Mouse (Mus musculus) forebrain, embryonic 14.5 days (tissue): ENCODE data around the gene Scn4a. TPM values are rescaled to one million over a fixed set of nuclear protein-coding genes. Genes with fewer than 3 reads are reported as not detected.

Experiments
- ATAC-seq: fragments of 200-750 bp; cut with Nextera tagmentation; 2 replicates; pipeline ENCODE4 v1.8.0; 2017; ENCODE audit warnings: mild to moderate bottlenecking, moderate library complexity
- DNase-seq: peaks from one replicate; pipeline ENCODE4 v3.0.0-alpha.2; 2015; ENCODE audit warnings: low spot score
- H3K27ac ChIP-seq: fragments of 300-500 bp; sonication (generic); 2 replicates; pipeline ENCODE4 v1.5.1; 2014; ENCODE audit warnings: low read depth, mild to moderate bottlenecking, control low read depth, low read length, moderate library complexity
- H3K27me3 ChIP-seq: fragments of 300-500 bp; sonication (generic); replicated peaks from 2 replicates; pipeline ENCODE4 v1.6.1; 2014; ENCODE audit warnings: low read length, control low read depth, mixed read lengths; ENCODE audit not compliant: control insufficient read depth, insufficient read depth
- H3K36me3 ChIP-seq: fragments of 300-500 bp; sonication (generic); 2 replicates; pipeline ENCODE4 v1.6.1; 2014; ENCODE audit warnings: low read length, control low read depth; ENCODE audit not compliant: control insufficient read depth, insufficient read depth
- H3K4me1 ChIP-seq: fragments of 300-500 bp; sonication (generic); 2 replicates; pipeline ENCODE4 v1.6.1; 2014; ENCODE audit warnings: antibody characterized with exemption, low read length, control low read depth; ENCODE audit not compliant: control insufficient read depth, insufficient read depth
- H3K4me2 ChIP-seq: fragments of 300-500 bp; sonication (generic); 2 replicates; pipeline ENCODE4 v1.6.1; 2014; ENCODE audit warnings: mild to moderate bottlenecking, control low read depth, low read length
- H3K4me3 ChIP-seq: fragments of 300-500 bp; sonication (generic); 2 replicates; pipeline ENCODE4 v1.5.1; 2014; ENCODE audit warnings: low read depth, low read length, control low read depth
- H3K9ac ChIP-seq: fragments of 300-500 bp; sonication (generic); 2 replicates; pipeline ENCODE4 v1.6.1; 2014; ENCODE audit warnings: mild to moderate bottlenecking, low read length, control low read depth, moderate library complexity
- H3K9me3 ChIP-seq: fragments of 300-500 bp; sonication (generic); replicated peaks from 2 replicates; pipeline ENCODE4 v1.6.1; 2016; ENCODE audit warnings: low read length, control low read depth, mixed read lengths; ENCODE audit not compliant: control insufficient read depth
- WGBS: fragments of 180-500 bp; shearing (Covaris S2); extraction: QIAGEN DNeasy Blood & Tissue Kit; methylation state at CpG from one replicate; pipeline ENCODE4 v1.1.7; 2014; 5-methylcytosine and 5-hydroxymethylcytosine counted together
- polyA plus RNA-seq: library from polyadenylated mRNA; unstranded; fragments of >200 nt; fragmentation: Nextera tagmentation; extraction: Ambion mirVana; gene quantifications from 2 replicates; pipeline ENCODE4 v1.2.1, GENCODE M21; 2014

Scn4a gene
- polyA plus RNA-seq, 1 experiment from 2014 or later = not detected

DNA sequence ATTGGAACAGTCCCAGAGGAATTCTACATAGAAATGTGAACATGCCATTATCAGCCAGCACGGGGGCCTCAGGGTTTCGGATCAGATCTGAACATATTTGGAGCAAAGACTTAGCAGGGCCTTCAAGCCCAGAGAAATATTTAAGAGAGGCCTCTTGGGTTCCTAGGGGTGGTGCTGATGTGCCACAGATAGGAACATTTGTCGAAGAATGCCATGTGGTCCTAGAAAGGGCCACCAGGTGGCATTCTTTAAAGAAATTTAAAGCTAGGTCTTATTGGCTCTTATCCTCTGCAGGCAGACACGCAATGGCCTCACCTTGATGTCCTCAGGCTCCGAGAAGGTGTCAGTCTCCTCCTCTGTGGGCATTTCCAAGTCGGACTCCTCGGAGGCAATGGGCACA is 23.4 kb downstream of the Scn4a start:
- Histone ChIP-seq H3K27me3 (no peaks in the 10 kb centered on the region), H3K4me2 (no peak overlapping the region), H3K4me3 (no peak overlapping the region), H3K27ac (no peak overlapping the region), H3K4me1 (no peaks in the 10 kb centered on the region), H3K9ac (no peak overlapping the region), H3K9me3 (no peaks in the 10 kb centered on the region), H3K36me3 (no peaks in the 10 kb centered on the region)
- ATAC-seq (no peak), DNase-seq (peak; percentile 17)
- 76% methylated on average over 7 of the region's 7 CpGs for WGBS

DNA sequence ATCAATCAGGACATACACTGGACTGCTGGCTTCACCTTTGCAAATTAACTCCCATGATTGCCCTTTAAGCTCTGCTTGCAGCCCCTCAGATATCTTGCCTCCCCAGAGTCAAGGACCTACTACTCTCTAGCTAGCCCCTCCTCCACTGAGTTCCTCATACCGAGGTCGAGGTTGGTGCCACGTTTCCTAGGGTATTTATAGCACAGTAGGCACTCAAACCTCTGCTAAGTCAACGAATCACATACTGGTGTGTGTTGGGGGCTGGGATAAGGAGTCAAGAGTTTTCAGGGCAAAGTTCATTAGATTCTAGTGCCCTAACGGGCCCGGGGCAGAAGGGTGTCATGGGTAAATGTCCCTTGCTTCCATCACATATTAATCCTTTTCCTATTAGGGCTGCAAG is 24.0 kb downstream of the Scn4a start:
- Histone ChIP-seq H3K4me3 (no peak overlapping the region), H3K4me2 (no peak overlapping the region), H3K4me1 (no peaks in the 10 kb centered on the region), H3K36me3 (no peaks in the 10 kb centered on the region), H3K9me3 (no peaks in the 10 kb centered on the region), H3K9ac (no peak overlapping the region), H3K27ac (no peak overlapping the region), H3K27me3 (no peaks in the 10 kb centered on the region)
- DNase-seq = no peak
- 83% methylated on average over 6 of the region's 6 CpGs for WGBS
- no peak for ATAC-seq

DNA sequence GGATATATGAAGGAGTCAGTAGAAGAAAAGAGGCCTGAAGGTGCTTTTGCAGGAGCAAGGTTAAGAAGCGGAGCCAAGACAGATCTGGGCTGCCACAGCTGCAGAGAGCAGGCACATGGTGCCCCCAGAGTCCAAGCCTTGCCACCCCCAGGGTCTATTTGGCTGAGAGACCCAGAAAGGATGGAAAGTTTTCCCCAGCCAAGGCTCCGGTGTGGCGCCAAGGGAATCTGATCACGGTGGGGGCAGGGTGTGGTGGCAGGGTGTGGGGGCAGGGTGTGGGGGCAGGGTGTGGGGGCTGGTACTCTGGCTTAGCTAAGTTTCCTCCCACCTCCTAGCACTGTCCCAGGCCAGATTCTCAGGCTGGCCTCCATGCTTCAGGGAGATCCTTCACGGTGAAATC is 24.6 kb downstream of the Scn4a start:
- no peak overlapping the region for H3K4me3 ChIP-seq
- no peaks in the 10 kb centered on the region for H3K4me1 ChIP-seq
- no peak for ATAC-seq
- H3K9ac ChIP-seq = no peak overlapping the region
- no peaks in the 10 kb centered on the region for H3K36me3 ChIP-seq
- no peaks in the 10 kb centered on the region for H3K27me3 ChIP-seq
- WGBS = 74% methylated on average over 5 of the region's 5 CpGs
- H3K4me2 ChIP-seq = no peak overlapping the region
- no peaks in the 10 kb centered on the region for H3K9me3 ChIP-seq
- DNase-seq = no peak
- H3K27ac ChIP-seq = no peak overlapping the region

DNA sequence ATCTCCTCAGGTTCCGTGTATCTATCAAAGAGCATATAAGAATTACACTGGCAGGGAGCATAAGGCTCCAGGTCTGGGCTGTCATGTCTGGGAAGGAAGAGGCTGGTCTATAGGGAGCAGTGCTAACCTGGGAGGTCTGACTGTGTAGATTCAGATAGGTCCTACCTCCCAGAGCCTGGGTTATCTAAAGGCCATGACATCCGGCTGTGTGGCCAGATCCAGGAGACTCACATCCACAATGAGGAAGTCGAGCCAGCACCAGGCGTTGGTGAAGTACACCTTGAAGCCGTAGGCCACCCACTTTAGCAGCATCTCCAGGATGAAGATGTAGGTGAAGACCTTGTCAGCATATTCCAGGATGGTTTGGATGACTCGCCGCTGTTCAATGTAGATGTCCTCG is 26.6 kb downstream of the Scn4a start:
- DNase-seq (no peak), ATAC-seq (no peak)
- no peaks in the 10 kb centered on the region for H3K36me3 ChIP-seq
- H3K9ac ChIP-seq = no peak overlapping the region
- no peaks in the 10 kb centered on the region for H3K27me3 ChIP-seq
- H3K4me1 ChIP-seq = no peaks in the 10 kb centered on the region
- no peak overlapping the region for H3K4me3 ChIP-seq
- H3K9me3 ChIP-seq = no peaks in the 10 kb centered on the region
- no peak overlapping the region for H3K27ac ChIP-seq
- WGBS = 88% methylated on average over 8 of the region's 8 CpGs
- H3K4me2 ChIP-seq = no peak overlapping the region

DNA sequence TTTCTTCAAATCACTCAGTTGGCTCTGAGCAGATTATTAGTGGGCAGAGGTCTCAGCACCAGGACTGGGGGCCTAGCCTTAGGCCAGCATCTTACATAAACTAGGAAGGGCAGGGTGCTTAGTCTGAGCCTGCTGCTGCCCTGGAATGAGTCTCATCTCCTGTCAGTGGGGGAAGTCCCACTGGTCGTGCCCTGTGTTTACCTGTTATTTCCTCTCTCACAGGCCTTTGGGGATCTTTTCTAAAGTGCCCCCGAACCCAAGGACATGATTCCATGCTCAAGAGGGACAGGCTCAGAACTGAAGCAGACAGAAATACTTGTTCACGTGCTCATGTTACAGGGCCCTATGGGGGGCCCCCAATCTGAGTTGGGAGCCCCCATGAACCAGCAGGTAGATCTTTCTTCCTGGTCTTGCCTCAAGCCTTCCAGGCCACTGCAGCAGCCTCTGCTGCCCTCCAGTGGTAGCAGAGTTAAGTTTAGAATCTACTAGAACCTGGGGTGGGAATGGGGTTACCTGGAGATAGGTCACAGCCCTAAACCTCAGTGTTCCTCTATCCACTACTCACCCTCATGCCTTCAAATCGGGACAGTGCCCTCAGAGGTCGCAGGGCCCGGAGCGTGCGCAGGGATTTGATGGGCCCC is 27.4 kb downstream of the Scn4a start:
- no peak overlapping the region for H3K4me3 ChIP-seq
- no peak overlapping the region for H3K27ac ChIP-seq
- WGBS = 76% methylated on average over 8 of the region's 8 CpGs
- H3K27me3 ChIP-seq = no peaks in the 10 kb centered on the region
- H3K4me1 ChIP-seq = no peaks in the 10 kb centered on the region
- ATAC-seq (no peak), DNase-seq (peak; percentile 53)
- no peak overlapping the region for H3K4me2 ChIP-seq
- no peaks in the 10 kb centered on the region for H3K36me3 ChIP-seq
- no peaks in the 10 kb centered on the region for H3K9me3 ChIP-seq
- H3K9ac ChIP-seq = no peak overlapping the region

DNA sequence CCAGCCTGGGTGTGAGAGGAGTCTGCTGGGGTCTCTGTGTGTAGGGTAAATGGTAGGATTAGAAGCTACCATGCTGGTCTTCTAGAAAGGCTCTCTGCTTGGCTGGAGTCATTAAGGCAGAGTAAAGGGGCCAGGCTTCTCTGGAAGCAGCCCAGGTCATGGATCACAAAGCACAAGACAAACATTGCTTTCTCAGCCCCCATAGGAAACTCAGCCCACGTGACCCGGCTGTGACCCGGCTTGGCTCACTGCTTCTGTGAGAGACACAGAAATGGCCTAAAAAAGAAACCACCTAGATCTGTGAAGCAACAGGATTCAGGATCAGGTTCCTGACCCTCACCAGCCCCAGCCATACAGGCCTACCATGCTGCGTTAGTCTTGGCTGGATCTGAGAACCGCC is 28.2 kb downstream of the Scn4a start:
- WGBS = 75% methylated on average over 5 of the region's 5 CpGs

DNA sequence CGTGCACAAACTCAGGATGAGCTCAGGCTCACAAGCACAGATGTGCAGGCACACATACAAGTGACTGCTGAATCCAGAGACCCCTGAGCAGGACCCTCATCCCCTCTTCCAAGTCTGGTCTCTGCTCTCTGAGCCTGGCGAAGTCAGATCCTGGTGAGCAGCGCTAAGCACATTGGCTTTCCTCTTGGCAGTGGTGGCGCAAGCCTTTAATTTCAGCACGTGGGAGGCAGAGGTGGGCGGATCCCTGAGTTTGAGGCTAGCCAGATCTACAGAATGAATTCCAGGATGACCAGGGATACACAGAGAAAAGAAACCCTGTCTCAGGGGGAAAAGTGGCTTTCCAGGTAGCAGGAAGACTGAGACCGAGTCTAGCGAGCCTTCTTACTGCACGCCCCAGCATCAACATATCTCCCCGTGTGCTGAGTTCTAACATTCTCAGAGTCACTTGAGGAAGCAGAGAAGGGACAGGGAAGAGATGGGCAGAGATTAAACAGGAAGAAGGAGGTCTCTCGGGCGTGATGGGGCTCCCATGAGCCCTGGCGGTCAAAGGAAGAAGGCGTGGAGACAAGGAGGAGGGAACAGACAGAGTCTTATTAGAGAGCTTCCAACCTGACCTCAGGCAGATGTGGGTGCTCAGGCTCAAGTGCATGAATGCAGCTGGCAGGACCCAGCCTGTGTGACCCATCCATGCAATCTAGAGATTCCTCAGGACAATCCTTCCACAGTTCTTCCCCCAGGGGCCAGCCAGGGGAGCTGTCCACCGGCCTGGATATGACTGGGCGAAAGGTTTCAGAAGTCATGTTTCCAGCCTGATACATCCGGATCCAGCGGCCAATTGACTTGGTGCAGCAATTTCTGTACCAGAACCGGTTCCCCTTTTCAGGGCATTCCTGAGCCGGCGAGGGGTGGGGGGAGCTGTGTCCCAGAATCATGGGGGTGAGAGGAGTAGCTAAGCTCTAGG is 34.4 kb downstream of the Scn4a start:
- H3K9ac ChIP-seq = no peak overlapping the region
- H3K4me3 ChIP-seq = no peak overlapping the region
- no peaks in the 10 kb centered on the region for H3K36me3 ChIP-seq
- no peak overlapping the region for H3K4me2 ChIP-seq
- no peaks in the 10 kb centered on the region for H3K4me1 ChIP-seq
- ATAC-seq = no peak
- no peaks in the 10 kb centered on the region for H3K9me3 ChIP-seq
- DNase-seq = no peak
- WGBS = 76% methylated on average over 21 of the region's 21 CpGs
- H3K27ac ChIP-seq = no peak overlapping the region
- no peaks in the 10 kb centered on the region for H3K27me3 ChIP-seq

More for the DNA sequence above, 28.2 kb downstream of the Scn4a start:
- DNase-seq = no peak
- no peak for ATAC-seq
- no peaks in the 10 kb centered on the region for H3K36me3 ChIP-seq
- H3K4me1 ChIP-seq = no peaks in the 10 kb centered on the region
- no peak overlapping the region for H3K9ac ChIP-seq
- H3K4me3 ChIP-seq = no peak overlapping the region
- no peak overlapping the region for H3K4me2 ChIP-seq
- H3K27me3 ChIP-seq = no peaks in the 10 kb centered on the region
- no peaks in the 10 kb centered on the region for H3K9me3 ChIP-seq
- no peak overlapping the region for H3K27ac ChIP-seq

DNA sequence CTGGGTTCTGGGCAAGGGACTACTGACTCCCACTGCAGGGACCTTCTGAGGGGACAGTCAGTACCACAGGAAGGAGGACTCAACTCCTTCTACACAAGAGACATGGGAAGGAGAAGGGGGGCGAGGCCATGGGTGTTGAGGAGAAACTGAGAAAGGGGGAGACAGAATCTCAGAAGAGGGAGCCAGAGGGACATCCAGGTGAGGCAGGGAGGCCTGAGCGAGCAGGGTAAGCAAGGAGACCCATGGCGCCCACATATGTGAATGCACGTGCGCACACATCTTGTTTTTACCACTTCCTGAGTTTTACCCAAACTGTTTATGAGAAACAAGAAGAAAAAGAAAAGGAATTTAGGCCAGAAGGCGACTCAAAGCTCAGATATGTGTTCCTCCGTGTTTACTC is 35.3 kb downstream of the Scn4a start:
- ATAC-seq (no peak), DNase-seq (no peak)
- Histone ChIP-seq H3K9me3 (no peaks in the 10 kb centered on the region), H3K9ac (no peak overlapping the region), H3K4me1 (no peaks in the 10 kb centered on the region), H3K27me3 (no peaks in the 10 kb centered on the region), H3K27ac (no peak overlapping the region), H3K4me2 (no peak overlapping the region), H3K36me3 (no peaks in the 10 kb centered on the region), H3K4me3 (no peak overlapping the region)
- 81% methylated on average over 7 of the region's 7 CpGs for WGBS

DNA sequence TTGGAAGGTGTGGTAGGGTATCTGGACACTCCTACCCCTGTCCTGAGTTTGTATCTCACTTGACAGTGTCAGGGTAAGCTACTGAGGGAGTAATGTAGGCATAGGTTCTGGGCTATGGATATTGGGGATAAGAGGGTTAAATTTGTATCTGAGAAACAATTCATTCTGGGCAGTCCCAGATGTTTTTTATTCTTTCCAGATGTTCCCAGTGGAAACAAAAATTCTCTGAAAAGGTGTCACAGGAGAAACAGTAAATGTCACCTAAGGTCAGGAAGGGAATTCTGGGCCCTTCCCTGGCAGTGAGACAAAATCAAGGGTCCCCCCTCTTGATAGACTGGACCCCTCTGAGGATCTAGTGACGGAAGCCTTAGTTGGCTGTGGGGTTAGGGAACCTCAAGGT is 36.7 kb downstream of the Scn4a start:
- Histone ChIP-seq H3K27ac (no peak overlapping the region), H3K27me3 (no peaks in the 10 kb centered on the region), H3K9ac (no peak overlapping the region), H3K4me1 (no peaks in the 10 kb centered on the region), H3K36me3 (no peaks in the 10 kb centered on the region), H3K4me2 (no peak overlapping the region), H3K9me3 (no peaks in the 10 kb centered on the region), H3K4me3 (no peak overlapping the region)
- WGBS = 72% methylated on average over 1 of the region's 1 CpGs
- ATAC-seq (no peak), DNase-seq (no peak)
